Mouse (Mus musculus) adrenal gland, adult 18-20 months (tissue): ENCODE results near the gene Icam5. TPM values are rescaled to one million over a fixed set of nuclear protein-coding genes. Genes with fewer than 3 reads are reported as not detected.
"Not testable (repeated sequence)": the region's sequence is repeated elsewhere in the genome, so short reads cannot be mapped to it uniquely, and the experiment has no call there.

Experiments used
- DNase-seq, 2 experiments: peaks; one replicate each; pipeline ENCODE4 v3.0.0; 2021 to 2022; ENCODE audit warnings: low spot score in 2 of 2
- long read RNA-seq, 2 experiments: library from polyadenylated mRNA; stranded (forward); transcript quantifications; one replicate each; pipeline ENCODE4 v2.0.0; 2021
- total RNA-seq, 2 experiments: library from RNA; stranded (reverse); gene quantifications; 1 replicate in 1 of 2; 2 replicates in 1 of 2; pipeline ENCODE4 v1.2.3; 2021

The Icam5 gene
- total RNA-seq: under 1 TPM; 0.13 to 0.23 TPM
- long read RNA-seq, experiment 1: 0 reads
- long read RNA-seq, experiment 2: 0 reads

DNA sequence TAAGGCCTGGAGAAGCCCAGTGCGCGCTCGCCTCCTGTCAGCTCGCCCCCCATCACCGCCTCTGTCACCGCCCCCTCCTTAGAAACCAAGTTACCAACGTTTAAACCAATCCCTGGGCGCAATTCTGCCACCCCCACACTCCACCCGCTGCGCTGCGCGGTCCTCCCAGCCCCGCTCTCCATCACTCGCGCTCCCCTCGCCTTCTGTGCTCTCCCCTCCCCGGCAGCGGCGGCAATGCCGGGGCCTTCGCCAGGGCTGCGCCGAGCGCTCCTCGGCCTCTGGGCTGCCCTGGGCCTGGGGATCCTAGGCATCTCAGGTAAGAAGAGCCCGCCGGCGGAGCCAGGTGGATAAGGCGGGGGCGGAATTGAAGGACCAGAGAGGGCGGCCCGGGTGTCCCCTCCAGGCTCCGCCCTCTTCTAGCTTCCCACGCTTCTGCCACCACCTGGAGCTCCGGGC, at the start of gene Icam5:
Icam5 (plus strand) TSS at position 178 of the 456 bp plus-strand sequence.
- no peak for DNase-seq

DNA sequence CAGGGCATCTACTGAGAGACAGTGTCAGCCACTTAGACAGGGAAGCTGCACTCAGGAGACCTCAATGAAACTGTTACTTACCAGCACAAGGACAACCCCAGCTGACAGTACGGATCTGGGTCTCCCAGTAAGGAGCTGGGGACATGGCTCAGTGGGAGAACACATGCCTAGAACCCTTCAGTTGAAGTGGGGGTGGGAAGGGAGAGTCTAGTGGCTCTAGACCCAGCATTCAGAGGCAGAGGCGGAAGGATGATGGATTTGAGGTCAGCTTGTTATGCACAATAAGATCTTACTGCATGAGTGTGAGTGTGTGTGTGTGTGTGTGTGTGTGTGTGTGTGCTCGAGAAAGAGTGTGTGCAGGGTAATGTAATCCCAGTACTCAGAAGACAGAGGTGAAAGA, 49.7 kb upstream of the Icam5 start:
- DNase-seq: no peak

GRCm38 (mm10) chr9:20983169-20983568, 48.7 kb upstream of the Icam5 start:
- DNase-seq: no peak

DNA sequence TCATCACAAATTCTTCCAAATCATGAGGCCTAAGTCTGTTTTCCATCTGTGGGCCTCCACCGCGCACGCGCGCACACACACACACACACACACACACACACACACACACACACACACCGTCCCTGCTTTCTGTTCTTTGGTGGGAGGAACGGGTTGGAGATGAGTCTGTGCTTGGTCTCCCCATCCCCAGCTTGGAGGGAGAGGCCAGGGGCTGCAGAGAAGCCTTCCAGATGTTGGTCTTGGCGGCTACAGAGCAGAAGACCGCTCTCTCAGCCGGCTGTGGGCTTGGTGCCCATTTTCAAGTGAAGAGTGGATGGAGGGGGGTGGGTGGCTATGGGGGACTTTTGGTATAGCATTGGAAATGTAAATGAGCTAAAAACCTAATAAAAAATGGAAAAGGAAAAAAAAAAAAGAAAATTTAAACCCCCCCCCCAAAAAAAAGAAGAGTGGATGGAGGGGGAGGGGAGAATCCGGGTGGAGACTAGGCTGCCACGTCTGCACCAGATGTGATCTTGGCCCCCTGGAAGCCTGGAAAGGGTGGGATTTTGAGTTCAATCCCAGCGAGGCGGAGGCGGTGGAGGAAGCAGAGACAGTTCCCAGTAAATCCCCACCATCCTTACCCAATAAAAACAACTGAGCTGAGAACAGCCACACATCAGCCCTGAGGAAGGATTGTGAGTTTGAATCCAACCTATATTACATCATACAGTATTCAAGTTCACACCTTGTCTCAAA, 44.8 kb upstream of the Icam5 start:
- DNase-seq: no peak

DNA sequence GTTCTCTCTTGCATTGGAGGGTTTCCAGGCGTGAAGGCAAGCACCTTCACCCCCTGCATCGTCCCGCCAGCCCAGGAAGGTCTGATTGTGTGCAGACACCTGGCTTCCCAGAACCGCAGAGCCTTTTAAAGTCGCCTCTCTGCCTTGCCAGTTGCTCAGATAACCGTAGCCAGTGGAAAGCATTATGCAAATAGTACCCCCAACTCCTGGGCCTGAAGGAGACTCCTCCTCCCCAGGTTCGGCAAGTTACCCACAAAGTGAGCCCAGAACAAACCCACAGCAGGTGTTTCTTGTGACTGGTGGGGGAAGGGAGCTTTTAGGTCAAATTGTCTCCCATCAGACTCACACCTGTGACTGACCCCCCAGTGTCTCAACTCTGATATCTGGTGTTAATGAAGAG, 43.9 kb upstream of the Icam5 start:
- no peak for DNase-seq

- DNase-seq: no peak
These were observed 41.0 kb upstream of the Icam5 start for GRCm38 (mm10) chr9:20990861-20991260.

DNA sequence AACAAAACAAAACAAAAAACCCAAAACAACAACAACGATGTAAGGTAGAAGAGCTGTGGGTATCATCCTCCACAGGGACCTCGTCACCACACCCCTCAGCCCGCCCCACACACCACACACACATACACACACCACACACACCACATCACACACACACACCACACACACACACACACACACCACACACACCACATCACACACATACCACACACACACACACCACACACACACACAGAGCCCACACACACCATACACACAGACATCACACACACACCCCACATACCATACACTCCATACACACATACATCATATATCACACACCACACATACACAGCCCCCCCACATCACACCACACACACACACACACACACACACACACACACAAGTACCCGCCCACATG, 40.3 kb upstream of the Icam5 start:
- no peak for DNase-seq

DNA sequence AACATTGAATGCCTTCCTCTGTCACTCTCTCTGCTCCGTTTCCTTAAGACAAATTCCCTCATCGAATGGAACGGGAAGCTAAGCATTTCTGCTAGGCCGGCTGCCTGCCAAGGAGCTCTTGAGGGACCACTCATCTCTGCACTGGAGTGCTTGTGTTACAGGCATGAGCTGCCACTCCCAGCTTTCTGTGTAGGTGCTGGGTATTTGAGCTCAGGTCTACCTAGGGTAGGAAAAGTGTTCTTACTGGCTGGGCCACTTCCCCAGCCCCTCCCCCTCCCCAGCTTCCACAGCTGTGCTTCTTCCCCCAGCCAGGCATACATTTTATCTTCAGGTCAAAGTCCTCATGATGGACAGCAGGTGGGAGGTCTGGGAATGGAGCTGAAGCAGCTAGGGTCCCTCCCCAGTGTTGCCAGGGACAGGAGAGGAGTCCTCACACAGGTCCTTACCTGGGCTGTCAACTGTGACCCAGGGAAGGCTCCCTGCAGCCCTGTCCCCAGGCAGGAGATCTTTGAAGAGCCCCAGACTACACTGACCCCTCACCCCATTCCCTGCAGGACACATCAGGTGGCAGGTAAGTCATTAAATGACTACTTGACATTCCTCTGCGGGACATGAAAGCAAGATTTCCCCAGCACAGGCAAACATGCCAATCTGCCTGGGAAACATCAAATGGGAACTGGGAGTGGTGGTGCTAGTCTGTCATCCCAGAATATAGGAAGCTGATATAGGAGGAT, 38.5 kb upstream of the Icam5 start:
- DNase-seq: no peak

DNA sequence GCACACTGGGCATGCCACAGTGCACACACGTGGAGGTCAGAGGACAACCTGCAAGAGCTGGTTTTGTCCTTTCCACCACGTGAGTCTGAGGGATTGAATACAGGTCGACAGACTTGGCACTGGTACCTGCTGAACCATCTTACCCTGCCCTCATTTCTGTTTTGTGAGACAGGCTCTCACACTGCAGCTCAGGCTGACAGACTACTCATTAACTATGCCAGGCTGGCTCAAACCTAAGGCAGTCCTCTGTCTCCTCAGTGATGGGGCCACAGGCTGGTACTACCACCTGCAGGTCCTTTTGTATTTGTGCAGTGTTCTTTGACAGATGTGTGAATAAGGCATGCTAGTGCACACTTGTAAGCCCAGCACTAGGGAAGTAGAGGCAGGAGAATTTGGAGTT, 36.8 kb upstream of the Icam5 start:
- no peak for DNase-seq

DNA sequence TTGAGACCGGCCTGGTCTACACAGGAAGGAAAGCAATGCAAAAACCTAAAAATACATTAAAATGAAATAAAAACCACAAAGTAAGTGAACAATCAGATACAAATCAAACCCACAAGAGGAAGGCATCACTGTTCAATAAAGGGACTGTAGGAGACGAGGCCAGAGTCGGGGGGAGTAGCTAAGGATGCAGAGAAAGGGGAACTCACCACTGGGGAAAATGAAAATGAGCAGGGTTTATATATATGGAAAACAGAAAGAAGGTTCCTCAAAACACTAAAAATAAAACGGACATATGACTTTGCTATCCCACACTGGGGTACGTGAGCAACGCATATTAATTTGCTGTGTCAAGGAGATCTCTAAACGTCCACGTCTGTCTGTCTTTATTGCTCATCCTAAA, 34.8 kb upstream of the Icam5 start:
- DNase-seq: no peak

- not testable (repeated sequence) for DNase-seq
These were observed 33.5 kb upstream of the Icam5 start for GRCm38 (mm10) chr9:20998337-20998736.

- no peak for DNase-seq
These were observed 31.1 kb upstream of the Icam5 start for GRCm38 (mm10) chr9:21000811-21001210.

DNA sequence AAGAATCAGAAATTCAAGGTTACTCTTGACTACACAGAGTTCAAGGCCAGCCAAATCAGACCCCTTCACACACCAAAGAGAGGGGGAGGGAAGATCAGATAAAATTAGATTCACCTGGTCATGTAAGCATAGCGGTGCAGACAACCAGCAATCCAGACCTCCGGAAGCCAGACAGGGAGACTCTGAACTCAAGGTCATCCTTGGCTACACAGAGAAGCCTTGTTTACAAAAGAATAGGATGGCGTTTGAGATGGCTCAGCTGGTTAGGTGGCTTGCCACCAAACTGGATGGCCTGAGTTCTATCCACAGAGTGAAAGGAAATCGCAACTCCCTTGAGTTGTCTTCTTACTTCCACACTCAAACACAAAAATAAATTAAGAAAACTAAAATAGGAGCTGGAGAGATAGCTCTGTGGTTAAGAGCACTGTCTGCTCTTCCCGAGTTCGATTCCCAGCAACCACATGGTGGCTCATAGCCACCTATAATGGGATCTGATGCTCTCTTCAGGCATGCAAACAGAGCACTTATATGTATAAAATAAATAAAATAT, 30.1 kb upstream of the Icam5 start:
- DNase-seq: no peak

GRCm38 (mm10) chr9:21002270-21002626, 29.6 kb upstream of the Icam5 start:
- no peak for DNase-seq

DNA sequence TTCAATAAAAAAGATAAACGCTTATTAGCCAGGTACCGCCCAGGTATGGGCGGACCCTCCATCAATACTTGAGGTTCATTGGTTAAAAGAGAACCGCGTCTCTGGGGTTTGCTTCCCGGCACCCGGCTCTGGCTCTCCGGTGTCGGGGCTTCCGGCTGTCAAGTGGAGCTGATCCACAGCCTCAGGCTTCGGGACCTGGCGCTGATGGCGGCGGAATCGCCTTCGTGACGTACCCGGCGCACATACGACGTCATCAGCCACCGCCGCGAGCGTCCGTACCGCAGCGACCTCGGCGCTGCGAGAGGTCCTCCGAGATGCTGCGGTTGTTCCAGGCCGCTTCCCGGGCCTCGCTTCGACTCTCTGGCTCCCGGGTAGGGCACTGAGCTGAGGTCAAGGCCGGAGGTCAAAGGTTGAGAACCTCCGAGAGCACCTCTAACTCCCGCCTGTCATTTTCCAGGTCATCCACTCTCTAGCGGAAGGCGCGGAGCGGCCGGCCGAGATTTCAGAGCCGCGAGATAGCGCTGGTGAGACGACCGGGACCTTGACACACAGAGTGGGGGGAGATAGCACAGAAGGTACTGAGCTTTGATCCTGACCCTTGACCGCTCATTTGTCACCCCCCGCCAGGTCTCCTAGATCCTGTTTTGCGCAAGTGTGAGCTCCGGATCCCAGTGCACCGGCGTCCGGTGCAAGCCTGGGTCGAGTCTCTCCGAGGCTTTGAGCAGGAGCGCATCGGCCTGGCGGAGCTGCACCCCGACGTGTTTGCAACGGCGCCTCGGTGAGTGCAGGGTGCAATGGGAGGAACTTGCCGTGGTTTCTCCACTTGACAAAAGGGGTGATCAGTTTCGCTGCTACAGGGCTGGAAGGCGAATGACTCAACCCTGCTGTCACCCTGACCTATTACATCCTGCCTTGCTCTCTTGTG, 29.0 kb upstream of the Icam5 start, which contains the start of gene Mrpl4:
Mrpl4 (plus strand) TSS at position 112 of the 925 bp plus-strand sequence.
- DNase-seq: peak; percentile 88 to 89

DNA sequence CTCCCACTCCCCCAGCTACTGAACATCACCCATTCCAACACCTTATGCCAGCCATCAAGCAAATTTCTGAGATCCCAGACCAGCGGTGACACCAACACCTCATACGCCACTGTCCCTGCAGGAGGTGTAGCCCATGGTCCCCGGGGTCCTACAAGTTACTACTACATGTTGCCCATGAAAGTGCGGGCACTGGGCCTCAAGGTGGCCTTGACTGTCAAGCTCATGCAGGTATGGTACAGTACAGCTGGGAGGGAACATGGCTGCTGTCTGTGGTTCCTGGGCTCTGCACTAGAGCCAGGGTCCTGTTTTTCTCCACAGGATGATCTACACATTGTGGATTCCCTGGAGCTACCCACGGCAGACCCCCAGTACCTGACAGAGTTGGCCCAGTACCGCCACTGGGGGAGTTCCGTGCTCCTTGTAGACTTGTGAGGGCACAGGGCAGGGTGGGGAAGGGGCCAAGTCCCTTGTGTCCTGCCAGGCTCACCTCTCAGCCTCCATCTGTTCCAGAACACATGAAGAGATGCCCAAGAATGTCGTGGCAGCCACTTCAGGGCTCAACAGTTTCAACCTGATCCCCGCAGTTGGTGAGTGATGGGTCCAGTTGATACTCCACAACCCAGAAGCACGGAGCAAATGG, 24.4 kb upstream of the Icam5 start:
- no peak for DNase-seq

DNA sequence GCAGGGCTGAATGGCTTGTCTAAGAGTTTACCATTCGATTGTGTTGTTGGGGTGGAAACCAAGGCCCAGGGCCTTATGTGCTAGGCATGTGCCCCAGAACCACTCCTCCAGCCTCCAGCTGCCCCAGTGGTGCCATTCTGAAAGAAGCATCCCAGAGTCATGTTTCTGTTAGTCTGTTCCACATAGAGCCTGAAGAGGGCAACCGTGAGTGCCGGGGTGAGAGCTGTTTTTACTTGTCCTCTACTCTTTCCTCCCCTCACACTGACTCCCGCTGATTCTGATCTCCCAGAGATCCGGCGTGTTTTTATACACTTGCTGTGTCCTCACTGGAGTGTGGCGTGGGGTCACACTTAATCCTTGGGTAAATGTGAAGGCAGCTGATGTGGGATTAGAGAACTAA, 23.9 kb upstream of the Icam5 start:
- DNase-seq: no peak

DNA sequence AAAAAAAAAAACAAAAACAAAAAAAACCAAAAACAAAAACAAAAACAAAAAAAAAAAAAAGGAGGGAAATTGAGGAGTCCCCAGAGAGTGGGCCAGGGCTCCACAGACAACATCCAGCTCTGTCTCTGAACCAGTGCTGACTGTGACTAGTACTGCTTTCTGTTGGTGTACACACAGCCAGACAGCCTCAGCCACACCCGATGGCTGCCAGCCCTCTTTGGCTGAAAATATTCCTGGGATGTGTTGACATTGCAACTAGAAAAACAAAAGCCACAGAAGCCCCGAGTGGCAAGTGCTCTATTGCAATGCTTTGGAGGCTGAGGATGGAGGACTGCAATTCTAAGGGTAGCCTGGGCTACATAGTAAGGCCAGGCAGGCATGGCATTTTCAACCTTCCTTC, 21.5 kb upstream of the Icam5 start:
- no peak for DNase-seq

- not testable (repeated sequence) for DNase-seq
These were observed 20.8 kb upstream of the Icam5 start for GRCm38 (mm10) chr9:21010939-21011541.

GRCm38 (mm10) chr9:21011846-21012312, 20.0 kb upstream of the Icam5 start:
- DNase-seq: no peak
